Mouse (Mus musculus): ENCODE results near the gene Hspa1l.

GRCm38 (mm10) chr17:34954831-34955230 is 17.7 kb upstream of the Hspa1l start:
- TF ChIP-seq CTCF (IDR thresholded peaks at IDR 0.05; ENCODE audit: insufficient read depth, low read depth, low read length) (no peak), POLR2A (IDR thresholded peaks at IDR 0.05; ENCODE audit: insufficient read depth, low read depth, low read length) (no peak)
